ENCODE assay signal across 8 mouse cellular contexts in genomic region chr17:32036509-32037438, GRCm38 (mm10). TPM values are rescaled to one million over a fixed set of nuclear protein-coding genes. Genes with fewer than 3 reads are reported as not detected.
DNase-seq lines count a peak whose midpoint lies in the region; ATAC-seq lines count a peak whose summit lies in the region.

No protein-coding gene starts in this region.

- H3K27me3 ChIP-seq in neural tube, embryonic 11.5 days (ENCODE audit: control insufficient read depth, insufficient read depth, low read length) = no peaks in the 10 kb centered on the region
- H3K27me3 ChIP-seq in hindbrain, embryonic 12.5 days = no peaks in the 10 kb centered on the region

- peak overlapping the region; percentile 76 for H3K9ac ChIP-seq in neural tube, embryonic 11.5 days (ENCODE audit: low read length)
- H3K9ac ChIP-seq in hindbrain, embryonic 12.5 days = peak overlapping the region; percentile 81

- H3K4me3 ChIP-seq in neural tube, embryonic 11.5 days (ENCODE audit: low read depth, low read length) = peak overlapping the region; percentile 64
- peak overlapping the region; percentile 97 for H3K4me3 ChIP-seq in brown adipose tissue, adult 24 weeks (ENCODE audit: insufficient read depth, low read depth, low read length)
- H3K4me3 ChIP-seq in hindbrain, embryonic 12.5 days = peak overlapping the region; percentile 86

- no peak for DNase-seq in neural tube, embryonic 11.5 days (ENCODE audit: low spot score)
- DNase-seq in neural tube, embryonic 10.5 days (ENCODE audit: extremely low spot score, low spot score) = no peak
- DNase-seq in cerebellum, adult 9-11 months = no peak
- DNase-seq in cerebellum, adult 11 months = no peak
- no peak for DNase-seq in ovary, postnatal 10 days (ENCODE audit: low spot score)

- peaks cover 14% of the 10 kb centered on the region for H3K4me1 ChIP-seq in neural tube, embryonic 11.5 days (ENCODE audit: control insufficient read depth, insufficient read depth, low read length)
- H3K4me1 ChIP-seq in brown adipose tissue, adult 24 weeks (ENCODE audit: control insufficient read depth, insufficient read depth, insufficient read length, low read length) = peaks cover 3% of the 10 kb centered on the region; the same call in 1 of the 2 replicates
- peaks cover 27% of the 10 kb centered on the region for H3K4me1 ChIP-seq in hindbrain, embryonic 12.5 days

- WGBS in neural tube, embryonic 11.5 days = under 1% methylated on average over 46 of the region's 46 CpGs
- under 1% methylated on average over 46 of the region's 46 CpGs for WGBS in hindbrain, embryonic 12.5 days

- no peaks in the 10 kb centered on the region for H3K9me3 ChIP-seq in neural tube, embryonic 11.5 days (ENCODE audit: control insufficient read depth, low read length)
- no peaks in the 10 kb centered on the region for H3K9me3 ChIP-seq in hindbrain, embryonic 12.5 days (replicated peaks)

- H3K27ac ChIP-seq in neural tube, embryonic 11.5 days (ENCODE audit: low read depth, low read length) = peak overlapping the region; percentile 63
- H3K27ac ChIP-seq in brown adipose tissue, adult 24 weeks (replicated peaks; ENCODE audit: low read depth, low read length) = no peak overlapping the region
- peak overlapping the region; percentile 80 for H3K27ac ChIP-seq in hindbrain, embryonic 12.5 days

- no peaks in the 10 kb centered on the region for H3K36me3 ChIP-seq in neural tube, embryonic 11.5 days (ENCODE audit: control insufficient read depth, insufficient read depth, low read length)
- H3K36me3 ChIP-seq in hindbrain, embryonic 12.5 days = 0 out of 2 replicates have a peak, but pooled peaks cover 3% of the 10 kb centered on the region

- ATAC-seq in neural tube, embryonic 11.5 days (ENCODE audit: insufficient read depth, low FRiP score, low TSS enrichment) = peak; percentile 22; the same call in 1 of the 2 replicates
- ATAC-seq in hindbrain, embryonic 12.5 days (ENCODE audit: low FRiP score) = peak; percentile 85
- 0 out of 2 replicates have a peak, but pooled peaks have one; percentile 2 for ATAC-seq in megakaryocyte progenitor cell, adult 5-6 weeks (replicated peaks; ENCODE audit: poor library complexity)

- peak overlapping the region; percentile 93 for H3K4me2 ChIP-seq in neural tube, embryonic 11.5 days (ENCODE audit: low read depth)
- peak overlapping the region; percentile 95 for H3K4me2 ChIP-seq in hindbrain, embryonic 12.5 days (replicated peaks)

RNA-seq across cellular contexts. Expression of gene Hsf2bp, which starts 0.6 kb away (rescaled TPM):
- polyA plus RNA-seq in neural tube, embryonic 11.5 days (2014; fragmentation: Nextera tagmentation; extraction: Ambion mirVana) = 0.49 and 0.69 TPM in 2 replicates
- not detected in 2 replicates for polyA plus RNA-seq in brown adipose tissue, adult 24 weeks (2012; ENCODE audit: insufficient read depth, insufficient read length, missing spikeins)
- 0.56 and 0.78 TPM in 2 replicates for polyA plus RNA-seq in hindbrain, embryonic 12.5 days (2016; fragmentation: Nextera tagmentation; extraction: Ambion mirVana)
- 0.05 TPM in 1 of 2 replicates, not detected in the other for total RNA-seq in megakaryocyte progenitor cell, adult 5-6 weeks (2015)
- not detected in 2 replicates for total RNA-seq in megakaryocyte progenitor cell, adult 5-6 weeks (2017)

RNA-seq across cellular contexts. Expression of gene Rrp1b, which starts 0.9 kb away (rescaled TPM):
- 49.1 and 50.9 TPM in 2 replicates for polyA plus RNA-seq in neural tube, embryonic 11.5 days (2014; fragmentation: Nextera tagmentation; extraction: Ambion mirVana)
- polyA plus RNA-seq in brown adipose tissue, adult 24 weeks (2012; ENCODE audit: insufficient read depth, insufficient read length, missing spikeins) = 3.2 and 5.9 TPM in 2 replicates
- 44.7 and 45.4 TPM in 2 replicates for polyA plus RNA-seq in hindbrain, embryonic 12.5 days (2016; fragmentation: Nextera tagmentation; extraction: Ambion mirVana)
- 41.9 and 48.6 TPM in 2 replicates for total RNA-seq in megakaryocyte progenitor cell, adult 5-6 weeks (2015)
- 57.7 and 61.9 TPM in 2 replicates for total RNA-seq in megakaryocyte progenitor cell, adult 5-6 weeks (2017)

Comparison
In these comparisons a context has a peak if more than half of its experiments do, and no peak if none do; other contexts are left out.
1. ATAC-seq: peak in every context shown above with its lines; median percentile 85 in hindbrain, embryonic 12.5 days; 22 in neural tube, embryonic 11.5 days; 2 in megakaryocyte progenitor cell, adult 5-6 weeks.